Mouse (Mus musculus): ENCODE results near the gene Rras2.

Gene Rras2

DNA sequence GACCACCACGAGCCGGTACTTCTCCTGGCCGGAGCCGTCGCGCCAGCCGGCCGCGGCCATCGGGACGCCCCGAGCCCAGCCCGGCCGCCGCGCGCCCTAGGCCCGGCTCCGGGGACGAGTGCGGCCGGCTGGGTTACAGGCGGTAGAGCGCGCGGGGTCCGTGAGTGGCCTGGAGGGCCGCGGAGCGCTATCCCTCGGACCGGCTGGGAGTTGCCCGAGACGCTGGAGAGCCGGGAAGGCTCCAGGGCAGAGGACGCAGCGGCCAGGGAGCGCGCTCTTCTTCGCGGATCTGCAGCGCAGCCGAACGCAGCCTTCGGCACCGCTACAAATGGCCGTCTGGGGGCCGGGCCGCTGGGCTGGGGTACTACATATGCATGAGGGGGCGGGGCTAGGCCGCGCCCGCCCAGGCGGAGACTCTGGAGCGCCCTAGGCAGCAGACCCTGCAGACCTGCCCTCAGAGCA is at the start of gene Rras2:
TSS of gene Rras2 (minus strand) at position 338 of the 462 bp plus-strand sequence.
- DNase-seq (ENCODE audit: low read depth) = peak; percentile 89

DNA sequence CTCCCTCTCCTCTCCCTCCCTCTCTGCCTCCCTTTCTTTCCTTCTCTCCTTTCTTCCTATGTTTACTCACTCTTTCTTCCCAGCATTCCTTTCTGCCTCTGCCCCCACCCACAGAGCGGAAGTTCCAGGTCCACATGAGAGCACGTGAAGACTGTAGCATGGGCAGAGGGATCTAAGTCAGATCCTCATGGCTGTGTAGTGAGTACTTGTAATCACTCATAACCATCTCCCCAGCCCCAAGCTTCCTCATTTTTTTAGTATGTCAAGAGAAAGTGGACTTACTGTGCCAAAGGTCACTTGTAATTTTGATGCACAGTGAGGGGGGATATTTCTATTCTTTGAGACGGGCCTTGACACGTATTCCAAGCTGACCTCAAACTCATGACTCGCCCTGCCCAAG is 45.4 kb upstream of the Rras2 start:
- no peak for DNase-seq (ENCODE audit: low read depth)

GRCm38 (mm10) chr7:114161101-114161500 is 43.5 kb upstream of the Rras2 start:
- peak; percentile 65 for DNase-seq (ENCODE audit: low read depth)

DNA sequence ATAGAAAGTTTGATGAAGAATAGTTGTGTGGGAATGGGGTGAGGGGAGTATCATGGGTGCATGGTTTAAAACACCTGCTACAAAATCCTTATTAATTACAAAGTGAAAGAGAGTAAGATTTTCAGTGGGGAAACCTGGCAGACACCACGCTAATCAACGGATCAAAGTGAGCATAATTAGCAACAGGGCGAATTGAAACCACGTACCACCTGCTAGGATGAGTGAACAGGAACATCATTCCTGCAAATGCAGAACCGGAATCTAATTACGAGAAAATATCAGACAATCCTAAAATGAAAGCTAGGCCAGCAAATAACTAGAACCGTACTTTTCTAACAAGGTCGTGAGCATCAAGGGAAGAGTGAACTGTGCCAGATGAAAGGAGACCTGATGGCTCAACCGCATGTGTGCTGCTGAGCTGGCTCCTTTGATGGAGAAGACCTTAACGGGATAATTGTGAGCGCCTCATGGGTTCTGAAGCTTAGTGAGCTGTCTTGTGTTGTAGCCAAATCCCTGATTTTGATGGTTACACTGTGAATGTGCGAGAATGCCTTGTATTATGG is 40.2 kb upstream of the Rras2 start:
- peak; percentile 55 for DNase-seq (ENCODE audit: low read depth)

DNA sequence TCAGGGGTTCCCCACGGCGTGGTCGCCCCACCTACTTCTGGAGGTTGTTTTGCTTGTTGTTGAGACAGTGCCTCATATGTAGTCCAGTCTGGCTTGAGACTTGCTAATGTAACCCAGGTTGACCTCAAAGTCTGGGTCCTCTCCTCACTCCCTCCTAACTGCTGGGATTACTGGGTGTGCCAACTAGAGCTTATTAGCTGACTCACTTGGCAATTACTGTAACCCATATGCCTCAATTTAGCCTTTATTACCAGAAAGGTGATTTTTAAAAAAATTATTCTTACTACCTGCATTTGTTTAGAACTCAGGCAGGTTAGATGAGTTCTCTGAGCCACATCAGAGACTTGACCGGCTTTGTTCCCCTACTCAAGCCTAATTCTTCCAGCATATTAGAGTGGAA is 38.8 kb upstream of the Rras2 start:
- DNase-seq (ENCODE audit: low read depth) = no peak

DNA sequence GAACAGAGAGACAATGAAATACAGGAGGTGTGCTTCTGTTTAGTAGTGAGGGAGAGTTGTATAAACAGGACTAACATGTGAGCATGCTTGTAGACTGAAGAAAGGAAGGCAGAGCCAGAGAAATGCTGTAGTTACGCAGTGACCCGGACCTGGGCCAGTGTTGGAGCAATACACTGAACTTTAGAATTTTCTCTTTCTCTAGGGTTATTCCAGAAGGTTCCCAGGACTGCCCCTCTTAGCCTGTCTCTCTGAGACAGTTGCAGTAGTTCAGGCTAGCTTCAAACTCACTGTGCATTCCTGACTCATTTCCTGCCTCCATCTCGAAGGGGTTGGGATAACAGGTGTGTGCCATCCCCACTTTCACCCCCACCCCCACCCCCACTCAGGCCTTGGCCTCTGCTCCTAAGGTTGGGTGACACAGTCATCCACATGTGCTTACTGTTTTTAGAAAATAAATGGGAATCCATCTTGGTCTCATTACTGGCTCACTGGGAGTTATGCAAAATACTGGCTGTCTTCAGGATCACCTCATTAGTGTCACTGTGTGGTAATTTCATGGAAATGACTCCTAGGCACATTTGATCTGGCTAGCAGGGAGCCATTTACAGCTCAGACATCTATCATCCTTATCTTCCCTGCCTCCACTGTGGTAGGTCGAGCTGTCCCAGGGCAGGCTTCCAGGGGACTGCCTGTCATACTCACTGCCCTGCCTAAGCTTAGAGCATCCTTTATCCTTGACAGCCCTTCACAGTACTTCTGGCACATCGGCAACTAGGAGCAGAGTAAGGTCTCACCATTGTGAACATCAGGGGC is 37.7 kb upstream of the Rras2 start:
- no peak for DNase-seq (ENCODE audit: low read depth)

- no peak for DNase-seq (ENCODE audit: low read depth)
These were observed 33.6 kb upstream of the Rras2 start for GRCm38 (mm10) chr7:114151036-114151780.

- DNase-seq (ENCODE audit: low read depth) = no peak
These were observed 32.0 kb upstream of the Rras2 start for GRCm38 (mm10) chr7:114149564-114149963.

- no peak for DNase-seq (ENCODE audit: low read depth)
These were observed 31.6 kb upstream of the Rras2 start for GRCm38 (mm10) chr7:114149135-114149534.

DNA sequence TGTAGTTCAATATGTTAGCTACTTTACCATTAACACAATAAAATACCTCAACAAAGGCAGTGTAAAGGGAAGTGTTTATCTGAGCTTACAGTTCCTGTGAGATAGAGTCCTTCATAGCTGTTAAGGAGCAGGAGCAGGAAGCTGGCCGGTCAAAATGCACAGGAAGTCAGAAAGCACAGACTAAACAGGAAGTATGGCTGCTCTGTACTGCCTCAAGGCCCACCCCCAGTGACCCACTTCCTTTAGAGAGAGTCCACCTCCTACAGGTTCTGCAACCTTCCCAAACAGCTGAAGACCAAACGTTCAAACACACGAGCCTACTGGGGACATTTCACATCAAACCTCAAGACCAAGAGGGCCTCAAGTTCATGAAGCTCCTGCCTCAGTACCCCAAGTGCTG is 28.3 kb upstream of the Rras2 start:
- peak; percentile 31 for DNase-seq (ENCODE audit: low read depth)

DNA sequence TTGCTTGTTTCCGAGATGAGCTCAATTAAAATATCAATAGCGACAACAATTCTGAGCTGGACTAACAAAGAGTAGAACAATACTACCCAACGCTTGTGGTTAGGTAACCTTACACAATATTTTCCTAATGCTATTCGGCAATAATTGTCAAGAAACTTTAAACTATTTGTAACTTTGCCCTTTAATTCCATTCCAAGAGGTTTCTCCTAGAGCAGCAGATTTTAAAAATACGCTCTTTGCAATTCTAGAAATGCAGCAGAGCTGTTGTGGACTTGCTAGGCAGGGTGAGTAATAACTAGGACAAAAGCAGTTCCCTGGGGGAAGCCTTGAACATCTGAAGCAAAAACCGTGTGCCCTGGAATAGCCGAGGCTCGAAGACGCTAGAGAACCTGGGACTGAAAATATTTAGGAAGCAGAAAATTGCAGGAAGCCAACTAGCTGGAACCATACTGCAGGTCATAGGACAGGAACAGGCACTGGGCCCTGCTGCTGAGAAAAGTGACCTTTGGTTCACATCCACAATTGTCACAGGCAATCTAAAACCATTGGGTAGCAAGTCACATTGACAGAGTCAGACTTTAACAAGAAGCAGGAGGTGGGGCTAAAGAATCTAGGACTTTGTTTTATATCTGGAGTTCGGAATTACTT is 24.7 kb upstream of the Rras2 start:
- DNase-seq (ENCODE audit: low read depth) = no peak

DNA sequence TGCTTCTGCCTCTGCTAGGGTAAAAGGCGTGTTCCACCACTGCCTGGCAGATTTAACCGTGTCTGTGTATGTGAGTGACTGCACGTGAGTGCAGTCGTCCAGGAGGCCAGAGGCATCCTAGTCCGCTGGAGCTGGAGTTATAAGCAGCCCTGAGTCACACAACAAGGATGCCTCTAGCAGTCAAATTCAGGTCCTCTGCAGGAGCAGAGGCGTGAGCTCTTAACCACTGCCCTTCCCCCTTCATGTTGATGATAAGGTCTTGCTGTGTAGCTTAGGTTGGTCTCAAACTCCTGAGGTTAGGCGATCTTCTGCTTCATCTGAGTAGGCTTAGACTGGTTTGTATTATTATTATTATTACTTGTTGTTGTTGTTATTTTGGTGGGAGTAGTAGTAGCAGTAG is 22.4 kb upstream of the Rras2 start:
- no peak for DNase-seq (ENCODE audit: low read depth)

- DNase-seq (ENCODE audit: low read depth) = peak; percentile 28
These were observed 21.8 kb upstream of the Rras2 start for GRCm38 (mm10) chr7:114139400-114139799.

DNA sequence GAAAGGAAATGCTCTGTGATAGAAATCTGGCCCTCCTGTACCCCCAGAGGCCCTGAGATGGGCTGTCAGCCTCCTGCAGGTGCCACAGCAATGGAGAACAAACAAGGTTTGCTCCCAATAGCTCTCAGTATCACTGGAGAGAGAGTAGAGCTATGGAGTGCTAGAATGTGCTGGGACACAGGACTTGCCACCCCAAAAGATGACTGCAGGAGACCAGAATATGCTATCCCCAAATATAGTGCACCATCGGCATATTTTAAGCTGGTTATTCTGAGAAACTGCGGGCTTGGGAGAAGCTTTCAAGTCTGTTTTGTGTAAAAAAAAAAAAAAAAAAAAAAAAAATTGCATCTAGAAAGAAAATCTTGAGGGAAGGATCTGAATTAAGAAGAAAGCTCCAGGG is 20.7 kb upstream of the Rras2 start:
- DNase-seq (ENCODE audit: low read depth) = no peak

GRCm38 (mm10) chr7:114135166-114135565 is 17.6 kb upstream of the Rras2 start:
- no peak for DNase-seq (ENCODE audit: low read depth)

- DNase-seq (ENCODE audit: low read depth) = no peak
These were observed 16.4 kb upstream of the Rras2 start for GRCm38 (mm10) chr7:114133957-114134356.

DNA sequence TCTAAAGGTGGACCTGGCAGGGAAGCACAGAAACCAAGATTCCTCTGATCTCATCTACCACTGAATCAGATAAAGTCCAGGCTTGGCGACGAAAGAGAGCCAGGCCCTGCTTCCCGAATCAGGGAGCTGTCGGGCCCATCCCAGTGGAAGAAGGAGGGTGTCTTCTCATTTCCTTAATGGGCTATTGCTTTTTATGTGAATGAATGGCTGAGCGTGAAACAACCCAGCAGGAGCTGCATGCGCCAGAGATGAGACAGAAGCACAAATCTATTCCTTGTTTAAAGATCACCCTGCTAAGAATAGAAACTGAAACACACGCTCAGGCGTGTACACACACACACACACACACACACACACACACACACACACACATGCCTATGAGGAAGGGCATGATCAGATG is 14.7 kb upstream of the Rras2 start:
- no peak for DNase-seq (ENCODE audit: low read depth)

DNA sequence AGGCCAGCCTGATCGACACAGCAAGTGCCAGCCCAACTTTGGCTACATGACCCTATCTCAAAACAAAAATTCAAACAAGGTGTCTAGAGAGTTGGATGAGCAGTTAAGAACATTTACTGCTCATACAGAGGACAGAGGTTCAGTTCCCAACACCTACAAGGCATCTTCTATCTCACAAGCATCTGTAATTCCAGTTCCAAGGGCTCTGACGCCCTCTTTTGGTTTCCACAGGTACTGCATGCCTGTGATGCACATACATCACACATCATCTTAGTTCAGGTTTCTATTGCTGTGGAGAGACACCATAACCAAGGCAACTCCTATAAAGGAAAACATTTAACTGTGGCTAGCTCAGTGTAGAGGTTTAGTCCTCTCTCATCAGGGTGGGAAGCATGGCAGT is 11.7 kb upstream of the Rras2 start:
- no peak for DNase-seq (ENCODE audit: low read depth)

GRCm38 (mm10) chr7:114118180-114118579 is 599 bp upstream of the Rras2 start:
- no peak for DNase-seq (ENCODE audit: low read depth)

DNA sequence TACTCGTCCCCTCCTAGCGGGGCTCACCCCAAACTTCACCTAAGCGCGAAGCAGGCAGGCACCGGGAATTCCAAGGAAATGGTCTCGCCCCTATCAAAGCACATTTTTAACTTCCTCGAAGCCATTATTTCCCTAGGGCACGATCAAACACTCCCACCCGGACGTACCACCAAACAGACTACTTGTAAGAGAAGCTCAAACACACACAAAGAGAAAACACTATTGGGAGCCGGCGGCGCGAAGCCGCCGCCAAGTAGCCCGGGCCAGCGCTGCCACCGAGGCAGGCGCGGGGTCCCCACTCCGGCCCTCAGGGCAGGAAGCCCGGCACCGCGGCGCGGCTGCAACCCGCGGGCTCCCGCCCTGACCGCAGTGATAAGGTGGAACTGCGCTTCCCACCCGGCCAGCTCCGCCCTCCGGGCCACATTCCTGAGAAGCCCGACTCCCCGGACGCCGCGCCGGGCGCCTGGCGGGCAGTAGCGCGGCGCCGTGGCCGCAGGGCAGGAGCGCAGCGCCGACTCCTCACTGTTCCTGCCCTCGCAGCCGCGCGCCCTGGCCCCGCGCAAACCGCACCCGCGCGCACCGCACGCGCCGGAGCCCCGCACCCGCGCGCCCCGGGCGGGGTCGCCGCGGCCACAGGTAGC is 750 bp downstream of the Rras2 start:
- peak; percentile 60 for DNase-seq (ENCODE audit: low read depth)

DNA sequence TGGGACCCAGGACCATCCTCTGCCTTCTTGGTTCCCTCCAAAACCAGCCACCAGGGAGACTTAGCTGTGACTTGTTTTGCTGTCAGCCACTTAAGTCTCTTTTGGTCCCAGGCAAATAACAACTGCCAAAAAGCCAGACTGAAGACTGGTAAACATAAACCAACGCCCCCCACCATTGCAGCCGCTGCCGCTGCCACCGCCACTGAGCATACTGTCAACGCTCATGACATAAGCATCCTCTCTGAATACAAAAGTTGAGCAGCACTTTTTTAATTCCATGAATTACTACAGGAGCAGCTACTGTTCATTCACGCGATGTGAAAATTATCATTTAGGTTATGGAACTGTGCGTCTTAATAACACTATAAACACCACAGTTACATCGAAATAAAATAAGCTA is 1.6 kb downstream of the Rras2 start:
- no peak for DNase-seq (ENCODE audit: low read depth)

DNA sequence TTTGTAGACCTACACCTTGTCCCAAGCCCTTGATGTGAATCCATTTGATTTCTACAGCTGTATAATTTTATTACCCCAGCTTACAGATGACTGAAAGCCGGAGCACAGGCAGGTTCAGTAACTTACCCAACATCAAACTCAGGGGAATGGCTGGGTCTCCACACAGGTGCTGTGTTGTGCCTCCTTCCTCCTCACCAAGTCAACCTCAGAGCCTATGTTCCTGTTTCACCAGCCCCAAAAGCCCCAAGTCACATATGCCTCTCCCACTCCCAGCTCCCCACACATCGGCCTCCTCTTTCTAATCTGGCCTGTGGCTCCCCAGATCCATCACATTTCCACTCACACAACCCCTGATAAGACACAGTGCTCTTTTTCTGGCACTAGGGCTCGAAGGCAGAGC is 2.6 kb downstream of the Rras2 start:
- DNase-seq (ENCODE audit: low read depth) = no peak
